In genomic region chr3:102992936-102993335, GRCm38 (mm10) we compare ENCODE assay signal across 25 mouse cellular contexts. TPM values are rescaled to one million over a fixed set of nuclear protein-coding genes. Genes with fewer than 3 reads are reported as not detected.
DNase-seq lines count a peak whose midpoint lies in the region; ATAC-seq and TF ChIP-seq lines count a peak whose summit lies in the region.
"Had no signal": no experiment of that assay in that cellular context is flagged by ENCODE, and none has a peak within 500 bp of the region (broad histone marks: within the 10 kb centered on the region; RNA-seq: fewer than 3 reads in every experiment).

No protein-coding gene starts in this region.

- no peak overlapping the region for H3K4me3 ChIP-seq in embryonic facial prominence, embryonic 14.5 days (ENCODE audit: low read depth, low read length)
- no peak overlapping the region for H3K4me3 ChIP-seq in embryonic facial prominence, embryonic 10.5 days
- H3K4me3 ChIP-seq in lung, embryonic 14.5 days (ENCODE audit: low read depth, low read length): no peak overlapping the region
- no peak overlapping the region for H3K4me3 ChIP-seq in embryonic fibroblast, embryonic 13.5 days (ENCODE audit: insufficient read depth, low read length)
- no peak overlapping the region for H3K4me3 ChIP-seq in midbrain, embryonic 13.5 days (replicated peaks)
- H3K4me3 ChIP-seq in kidney, embryonic 14.5 days (ENCODE audit: low read length): no peak overlapping the region
- H3K4me3 ChIP-seq: forebrain, embryonic 12.5 days; heart, embryonic 12.5 days; midbrain, embryonic 15.5 days; neural tube, embryonic 15.5 days had no signal

- H3K27me3 ChIP-seq in embryonic facial prominence, embryonic 14.5 days (replicated peaks; ENCODE audit: control insufficient read depth, insufficient read depth, low read length): no peaks in the 10 kb centered on the region
- no peaks in the 10 kb centered on the region for H3K27me3 ChIP-seq in embryonic facial prominence, embryonic 10.5 days (replicated peaks; ENCODE audit: low read depth, poor library complexity, severe bottlenecking)
- no peaks in the 10 kb centered on the region for H3K27me3 ChIP-seq in lung, embryonic 14.5 days (ENCODE audit: insufficient read depth, low read length)
- H3K27me3 ChIP-seq in midbrain, embryonic 13.5 days: no peaks in the 10 kb centered on the region
- no peaks in the 10 kb centered on the region for H3K27me3 ChIP-seq in kidney, embryonic 14.5 days (ENCODE audit: control insufficient read depth, insufficient read depth, low read length)
- H3K27me3 ChIP-seq: forebrain, embryonic 12.5 days; heart, embryonic 12.5 days; midbrain, embryonic 15.5 days; neural tube, embryonic 15.5 days had no signal

- 37% methylated on average over 3 of the region's 3 CpGs for WGBS in embryonic facial prominence, embryonic 14.5 days
- 65% methylated on average over 3 of the region's 3 CpGs for WGBS in embryonic facial prominence, embryonic 10.5 days
- WGBS in lung, embryonic 14.5 days: 23% methylated on average over 3 of the region's 3 CpGs
- 53% methylated on average over 3 of the region's 3 CpGs for whole genome bisulfite sequencing in midbrain, embryonic 13.5 days
- 38% methylated on average over 3 of the region's 3 CpGs for WGBS in kidney, embryonic 14.5 days

- H3K36me3 ChIP-seq in embryonic facial prominence, embryonic 14.5 days (ENCODE audit: control insufficient read depth, insufficient read depth, low read length): no peaks in the 10 kb centered on the region
- peaks cover 6% of the 10 kb centered on the region for H3K36me3 ChIP-seq in embryonic facial prominence, embryonic 10.5 days (replicated peaks)
- H3K36me3 ChIP-seq in lung, embryonic 14.5 days (ENCODE audit: insufficient read depth): peaks cover 7% of the 10 kb centered on the region; the same call in 1 of the 2 replicates
- no peaks in the 10 kb centered on the region for H3K36me3 ChIP-seq in midbrain, embryonic 13.5 days
- H3K36me3 ChIP-seq in kidney, embryonic 14.5 days (ENCODE audit: control insufficient read depth, insufficient read depth, low read length): no peaks in the 10 kb centered on the region
- H3K36me3 ChIP-seq: forebrain, embryonic 12.5 days; heart, embryonic 12.5 days; midbrain, embryonic 15.5 days had no signal

- no peaks in the 10 kb centered on the region for H3K9me3 ChIP-seq in embryonic facial prominence, embryonic 14.5 days (ENCODE audit: control insufficient read depth, low read length)
- no peaks in the 10 kb centered on the region for H3K9me3 ChIP-seq in embryonic facial prominence, embryonic 10.5 days
- H3K9me3 ChIP-seq in lung, embryonic 14.5 days (ENCODE audit: low read depth, low read length): no peaks in the 10 kb centered on the region
- H3K9me3 ChIP-seq in midbrain, embryonic 13.5 days: no peaks in the 10 kb centered on the region
- H3K9me3 ChIP-seq in kidney, embryonic 14.5 days (ENCODE audit: control insufficient read depth, low read length): no peaks in the 10 kb centered on the region
- H3K9me3 ChIP-seq: forebrain, embryonic 12.5 days; heart, embryonic 12.5 days; midbrain, embryonic 15.5 days; neural tube, embryonic 15.5 days had no signal

- peaks cover 10% of the 10 kb centered on the region for H3K4me1 ChIP-seq in embryonic facial prominence, embryonic 14.5 days (ENCODE audit: control insufficient read depth, insufficient read depth, low read length)
- peaks cover 18% of the 10 kb centered on the region for H3K4me1 ChIP-seq in embryonic facial prominence, embryonic 10.5 days
- H3K4me1 ChIP-seq in lung, embryonic 14.5 days (ENCODE audit: insufficient read depth): no peaks in the 10 kb centered on the region
- H3K4me1 ChIP-seq in embryonic fibroblast, embryonic 13.5 days (ENCODE audit: control insufficient read depth, insufficient read depth, low read length): peaks cover 13% of the 10 kb centered on the region
- peaks cover 20% of the 10 kb centered on the region for H3K4me1 ChIP-seq in midbrain, embryonic 13.5 days (replicated peaks)
- no peaks in the 10 kb centered on the region for H3K4me1 ChIP-seq in kidney, embryonic 14.5 days (ENCODE audit: control insufficient read depth, insufficient read depth, low read length)

- ATAC-seq in embryonic facial prominence, embryonic 14.5 days (ENCODE audit: low read depth): no peak
- no peak for ATAC-seq in lung, embryonic 14.5 days (ENCODE audit: insufficient read depth)
- ATAC-seq in midbrain, embryonic 13.5 days: no peak
- ATAC-seq in kidney, embryonic 14.5 days (ENCODE audit: low FRiP score, low TSS enrichment): no peak
- ATAC-seq: activated CD4-positive, CD25-positive, alpha-beta regulatory T cell, adult 4 months; hindbrain, postnatal 0 days; intestine, postnatal 0 days; midbrain, embryonic 15.5 days had no signal

- no peak overlapping the region for H3K9ac ChIP-seq in embryonic facial prominence, embryonic 14.5 days (ENCODE audit: low read depth, low read length)
- H3K9ac ChIP-seq in lung, embryonic 14.5 days: no peak overlapping the region
- no peak overlapping the region for H3K9ac ChIP-seq in midbrain, embryonic 13.5 days (replicated peaks)
- no peak overlapping the region for H3K9ac ChIP-seq in kidney, embryonic 14.5 days (ENCODE audit: low read depth, low read length)
- H3K9ac ChIP-seq: forebrain, embryonic 12.5 days; heart, embryonic 12.5 days; liver, embryonic 14.5 days; midbrain, embryonic 15.5 days; neural tube, embryonic 15.5 days had no signal

- H3K27ac ChIP-seq in embryonic facial prominence, embryonic 14.5 days (replicated peaks; ENCODE audit: low read depth, low read length): no peak overlapping the region
- no peak overlapping the region for H3K27ac ChIP-seq in embryonic facial prominence, embryonic 10.5 days (replicated peaks)
- no peak overlapping the region for H3K27ac ChIP-seq in lung, embryonic 14.5 days (ENCODE audit: low read depth)
- H3K27ac ChIP-seq in embryonic fibroblast, embryonic 13.5 days (ENCODE audit: insufficient read depth, low read length): peak overlapping the region; percentile 77
- H3K27ac ChIP-seq in midbrain, embryonic 13.5 days: no peak overlapping the region
- H3K27ac ChIP-seq in kidney, embryonic 14.5 days (ENCODE audit: low read depth, low read length): no peak overlapping the region
- H3K27ac ChIP-seq: forebrain, embryonic 12.5 days; hindbrain, postnatal 0 days; liver, embryonic 14.5 days; midbrain, embryonic 15.5 days; neural tube, embryonic 15.5 days had no signal

- DNase-seq in embryonic facial prominence, embryonic 14.5 days (ENCODE audit: low spot score): peak; percentile 38
- DNase-seq in embryonic facial prominence, embryonic 10.5 days (ENCODE audit: low spot score): no peak
- DNase-seq in lung, embryonic 14.5 days: peak; percentile 62
- DNase-seq in lung, postnatal 14 days: no peak
- peak; percentile 83 for DNase-seq in Muller cell, postnatal 12 days (ENCODE audit: inconsistent ontology term)
- DNase-seq: adrenal gland, postnatal 14 days; cerebellum, adult 11-12 months; cerebellum, postnatal 14 days; gastrocnemius, postnatal 10 days; kidney, postnatal 10 days; thymus, postnatal 36 days had no signal

- TF ChIP-seq POLR2A in embryonic fibroblast, embryonic 13.5 days (IDR thresholded peaks at IDR 0.05; ENCODE audit: low read depth, low read length): no peak

- no peak for TF ChIP-seq CTCF in lung, embryonic 14.5 days (IDR thresholded peaks at IDR 0.05; ENCODE audit: low read depth)
- TF ChIP-seq CTCF in embryonic fibroblast, embryonic 13.5 days (IDR thresholded peaks at IDR 0.05; ENCODE audit: borderline replicate concordance, insufficient read depth, low read length): no peak

- no peak overlapping the region for H3K4me2 ChIP-seq in embryonic facial prominence, embryonic 14.5 days (ENCODE audit: low read depth, low read length)
- no peak overlapping the region for H3K4me2 ChIP-seq in lung, embryonic 14.5 days
- no peak overlapping the region for H3K4me2 ChIP-seq in midbrain, embryonic 13.5 days (replicated peaks)
- no peak overlapping the region for H3K4me2 ChIP-seq in kidney, embryonic 14.5 days (replicated peaks; ENCODE audit: low read depth, low read length)
- H3K4me2 ChIP-seq: forebrain, embryonic 12.5 days; heart, embryonic 12.5 days; midbrain, embryonic 15.5 days; neural tube, embryonic 15.5 days had no signal

RNA-seq across cellular contexts. Expression of gene Sike1, which starts 2.6 kb away (rescaled TPM):
- polyA plus RNA-seq in embryonic facial prominence, embryonic 14.5 days (2014; fragmentation: Nextera tagmentation; extraction: Ambion mirVana): 59.4 and 61.8 TPM in 2 replicates
- polyA plus RNA-seq in embryonic facial prominence, embryonic 10.5 days (2016; fragmentation: Nextera tagmentation; extraction: Ambion mirVana): 55.7 and 57.2 TPM in 2 replicates
- 63.9 and 68.6 TPM in 2 replicates for polyA plus RNA-seq in lung, embryonic 14.5 days (2014; fragmentation: Nextera tagmentation; extraction: Ambion mirVana)
- polyA plus RNA-seq in embryonic fibroblast, embryonic 13.5 days (2011; ENCODE audit: insufficient read length, low read depth, missing spikeins): 65.7 and 76.1 TPM in 2 replicates
- 63.5 and 64.8 TPM in 2 replicates for polyA plus RNA-seq in midbrain, embryonic 13.5 days (2015; fragmentation: Nextera tagmentation; extraction: Ambion mirVana)
- 52.2 and 72.4 TPM in 2 replicates for polyA plus RNA-seq in kidney, embryonic 14.5 days (2014; fragmentation: Nextera tagmentation; extraction: Ambion mirVana)

RNA-seq across cellular contexts. Expression of gene Csde1, which starts 27.3 kb away (rescaled TPM):
- 335 and 377 TPM in 2 replicates for polyA plus RNA-seq in embryonic facial prominence, embryonic 14.5 days (2014; fragmentation: Nextera tagmentation; extraction: Ambion mirVana)
- 469 and 474 TPM in 2 replicates for polyA plus RNA-seq in embryonic facial prominence, embryonic 10.5 days (2016; fragmentation: Nextera tagmentation; extraction: Ambion mirVana)
- polyA plus RNA-seq in lung, embryonic 14.5 days (2014; fragmentation: Nextera tagmentation; extraction: Ambion mirVana): 439 and 441 TPM in 2 replicates
- polyA plus RNA-seq in embryonic fibroblast, embryonic 13.5 days (2011; ENCODE audit: insufficient read length, low read depth, missing spikeins): 496 and 517 TPM in 2 replicates
- 476 and 510 TPM in 2 replicates for polyA plus RNA-seq in midbrain, embryonic 13.5 days (2015; fragmentation: Nextera tagmentation; extraction: Ambion mirVana)
- polyA plus RNA-seq in kidney, embryonic 14.5 days (2014; fragmentation: Nextera tagmentation; extraction: Ambion mirVana): 316 and 496 TPM in 2 replicates

RNA-seq across cellular contexts. Expression of gene Nr1h5, which starts 29.0 kb away (rescaled TPM):
- 0.06 TPM in 1 of 2 replicates, not detected in the other for polyA plus RNA-seq in embryonic facial prominence, embryonic 14.5 days (2014; fragmentation: Nextera tagmentation; extraction: Ambion mirVana)
- not detected in 2 replicates for polyA plus RNA-seq in embryonic facial prominence, embryonic 10.5 days (2016; fragmentation: Nextera tagmentation; extraction: Ambion mirVana)
- polyA plus RNA-seq in lung, embryonic 14.5 days (2014; fragmentation: Nextera tagmentation; extraction: Ambion mirVana): not detected in 2 replicates
- polyA plus RNA-seq in embryonic fibroblast, embryonic 13.5 days (2011; ENCODE audit: insufficient read length, low read depth, missing spikeins): not detected in 2 replicates
- polyA plus RNA-seq in midbrain, embryonic 13.5 days (2015; fragmentation: Nextera tagmentation; extraction: Ambion mirVana): 0.22 TPM in 1 of 2 replicates, not detected in the other
- polyA plus RNA-seq in kidney, embryonic 14.5 days (2014; fragmentation: Nextera tagmentation; extraction: Ambion mirVana): not detected in 2 replicates
- polyA plus RNA-seq: activated CD4-positive, CD25-positive, alpha-beta regulatory T cell, adult 4 months; forebrain, embryonic 12.5 days; hindbrain, postnatal 0 days; intestine, postnatal 0 days; lung, embryonic 16.5 days; small intestine, adult 2 months had no signal

RNA-seq across cellular contexts. Expression of gene Sycp1, which starts 57.0 kb away (rescaled TPM):
- not detected in 2 replicates for polyA plus RNA-seq in embryonic facial prominence, embryonic 14.5 days (2014; fragmentation: Nextera tagmentation; extraction: Ambion mirVana)
- not detected in 2 replicates for polyA plus RNA-seq in embryonic facial prominence, embryonic 10.5 days (2016; fragmentation: Nextera tagmentation; extraction: Ambion mirVana)
- polyA plus RNA-seq in lung, embryonic 14.5 days (2014; fragmentation: Nextera tagmentation; extraction: Ambion mirVana): not detected in 2 replicates
- not detected in 2 replicates for polyA plus RNA-seq in embryonic fibroblast, embryonic 13.5 days (2011; ENCODE audit: insufficient read length, low read depth, missing spikeins)
- polyA plus RNA-seq in midbrain, embryonic 13.5 days (2015; fragmentation: Nextera tagmentation; extraction: Ambion mirVana): not detected in 2 replicates
- polyA plus RNA-seq in kidney, embryonic 14.5 days (2014; fragmentation: Nextera tagmentation; extraction: Ambion mirVana): not detected in 2 replicates
- polyA plus RNA-seq: forebrain, embryonic 12.5 days; heart, embryonic 12.5 days; hindbrain, postnatal 0 days; intestine, postnatal 0 days; limb, embryonic 14.5 days; lung, embryonic 16.5 days; midbrain, embryonic 15.5 days; neural tube, embryonic 15.5 days; small intestine, adult 2 months had no signal

Comparison
In these comparisons a context has a peak if more than half of its experiments do, and no peak if none do; other contexts are left out.
1. DNase-seq: peak in embryonic facial prominence, embryonic 14.5 days (single experiment), lung, embryonic 14.5 days (single experiment) and Muller cell, postnatal 12 days (single experiment); none in embryonic facial prominence, embryonic 10.5 days (single experiment) and lung, postnatal 14 days (single experiment).